Mouse (Mus musculus) T-cell, adult 2 months (primary cell): ENCODE results near the gene 1110004F10Rik.

Source experiments
- DNase-seq: peaks from one replicate; pipeline ENCODE4 v3.0.0; 2022; ENCODE audit warnings: low spot score

Gene 1110004F10Rik

DNA sequence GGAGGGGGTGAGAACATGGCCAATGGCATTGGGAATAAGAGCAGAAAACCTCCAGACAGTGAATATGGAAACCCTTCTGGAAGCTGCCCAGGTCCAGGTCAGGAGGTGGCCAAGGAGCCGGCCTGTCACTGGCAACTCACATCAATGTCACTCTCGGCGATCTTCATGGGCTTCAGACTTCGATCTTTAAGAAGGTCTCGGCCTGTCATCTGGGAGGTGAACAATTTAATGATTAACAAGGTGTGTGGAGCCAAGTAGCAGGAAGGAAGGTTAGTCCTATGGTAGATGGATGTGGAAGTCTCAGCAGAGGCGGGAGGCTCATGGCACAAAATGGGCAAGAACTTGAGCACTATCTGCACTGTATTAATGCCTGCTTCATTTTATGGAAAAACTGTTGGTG is 105.8 kb downstream of the 1110004F10Rik start:
- DNase-seq, result no peak

- no peak for DNase-seq
Measured at GRCm38 (mm10) chr7:116147114-116147513, 107.9 kb downstream of the 1110004F10Rik start.

DNA sequence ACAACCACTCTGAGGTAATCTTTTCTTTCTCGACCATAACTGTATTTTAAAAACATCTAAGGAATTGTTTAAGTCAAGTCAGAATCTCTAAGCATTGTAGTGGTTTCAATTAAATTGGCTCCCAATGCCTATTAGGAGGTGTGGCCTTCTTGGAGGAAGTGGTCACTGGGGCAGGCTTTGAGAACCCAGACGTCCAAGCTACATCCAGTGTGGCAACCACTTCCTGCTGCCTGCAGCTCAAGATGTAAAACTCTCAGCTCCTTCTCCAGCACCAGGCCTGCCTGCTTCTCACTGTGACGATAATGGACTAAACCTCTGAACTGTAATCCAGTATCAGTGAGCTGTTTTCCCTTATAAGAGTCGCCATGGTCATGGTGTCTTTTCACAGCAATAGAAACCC is 110.4 kb downstream of the 1110004F10Rik start:
- DNase-seq, result no peak

DNA sequence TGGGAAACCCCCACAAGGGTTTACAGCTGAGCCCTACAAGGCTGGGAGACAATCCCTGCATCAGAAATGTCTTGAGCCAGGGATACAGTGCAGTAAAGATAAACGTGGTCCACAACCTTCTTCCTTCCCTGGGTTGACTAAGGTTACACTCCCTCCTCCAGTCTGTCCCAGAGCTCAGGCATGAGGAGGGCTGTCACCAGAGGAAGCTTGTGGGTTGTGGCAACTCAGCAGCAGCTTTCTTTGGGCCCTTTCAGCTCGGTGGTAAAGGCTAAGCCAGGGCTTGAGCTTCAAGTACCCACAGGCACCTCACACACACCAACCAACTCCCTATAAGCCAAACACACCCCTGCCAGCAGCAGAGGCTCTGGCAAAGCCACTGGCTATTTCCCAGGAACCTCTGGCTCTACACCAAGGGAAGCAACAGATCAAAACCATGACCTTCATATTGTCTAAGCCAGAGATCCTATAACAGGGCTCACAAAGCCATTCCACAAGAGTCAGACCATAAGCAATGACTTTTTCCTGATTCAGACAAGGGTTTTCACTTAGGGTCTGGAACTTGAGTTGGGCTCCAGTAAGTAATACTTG is 114.7 kb downstream of the 1110004F10Rik start:
- DNase-seq, result no peak
